Mouse (Mus musculus) cerebellum, postnatal 36 days (tissue): ENCODE measurements around the gene Cpa1.

Experiments used
- DNase-seq, 2 experiments: peaks; one replicate each; pipeline ENCODE4 v3.0.0; 2021 to 2022; ENCODE audit warnings: mixed read lengths in 2 of 2

Cpa1 gene

GRCm38 (mm10) chr6:30621986-30622389 is 17.0 kb upstream of the Cpa1 start:
- DNase-seq = no peak

- DNase-seq = no peak
Observed at GRCm38 (mm10) chr6:30624763-30625162, 14.3 kb upstream of the Cpa1 start.

GRCm38 (mm10) chr6:30628152-30628551 is 10.9 kb upstream of the Cpa1 start:
- peak; percentile 14 to 18 for DNase-seq

- DNase-seq = no peak
Observed at GRCm38 (mm10) chr6:30629989-30630388, 9.0 kb upstream of the Cpa1 start.

GRCm38 (mm10) chr6:30635361-30635862 is 3.6 kb upstream of the Cpa1 start:
- DNase-seq = no peak

- DNase-seq = no peak
Observed at GRCm38 (mm10) chr6:30636186-30636842, 2.7 kb upstream of the Cpa1 start.

GRCm38 (mm10) chr6:30643694-30644460 is 4.9 kb downstream of the Cpa1 start:
- no peak for DNase-seq

GRCm38 (mm10) chr6:30644462-30644861 is 5.4 kb downstream of the Cpa1 start:
- no peak for DNase-seq

GRCm38 (mm10) chr6:30645379-30645778 is 6.4 kb downstream of the Cpa1 start:
- DNase-seq = no peak

GRCm38 (mm10) chr6:30649651-30650296 is 10.8 kb downstream of the Cpa1 start:
- DNase-seq = no peak

GRCm38 (mm10) chr6:30652425-30653188 is 13.6 kb downstream of the Cpa1 start:
- no peak for DNase-seq

- no peak for DNase-seq
Observed at GRCm38 (mm10) chr6:30653518-30653917, 14.5 kb downstream of the Cpa1 start.

- DNase-seq = no peak
Observed at GRCm38 (mm10) chr6:30654402-30654859, 15.4 kb downstream of the Cpa1 start.

GRCm38 (mm10) chr6:30654932-30655331 is 15.9 kb downstream of the Cpa1 start:
- no peak for DNase-seq

GRCm38 (mm10) chr6:30657279-30657678 is 18.3 kb downstream of the Cpa1 start:
- DNase-seq = no peak

GRCm38 (mm10) chr6:30658619-30659018 is 19.6 kb downstream of the Cpa1 start:
- DNase-seq = no peak

- no peak for DNase-seq
Observed at GRCm38 (mm10) chr6:30664776-30665175, 25.8 kb downstream of the Cpa1 start.

GRCm38 (mm10) chr6:30665296-30665695 is 26.3 kb downstream of the Cpa1 start:
- DNase-seq = no peak

- DNase-seq = no peak
Observed at GRCm38 (mm10) chr6:30666043-30666442, 27.0 kb downstream of the Cpa1 start.

- no peak for DNase-seq
Observed at GRCm38 (mm10) chr6:30667585-30667984, 28.6 kb downstream of the Cpa1 start.

GRCm38 (mm10) chr6:30671696-30672095 is 32.7 kb downstream of the Cpa1 start:
- DNase-seq = no peak

- DNase-seq = peak in 1 of 2 experiments; percentile 8
Observed at GRCm38 (mm10) chr6:30673764-30674561, 34.9 kb downstream of the Cpa1 start.
